Mouse (Mus musculus) spleen, adult 2 months (tissue): Measurements from ENCODE around the gene Aldh1b1. TPM values are rescaled to one million over a fixed set of nuclear protein-coding genes. Genes with fewer than 3 reads are reported as not detected.
A peak's percentile ranks its signal among the peaks of the same experiment; 100 is the strongest.

ENCODE experiments used
- DNase-seq, 2 experiments: peaks; one replicate each; pipeline versions ENCODE4 v3.0.0 to v3.0.0-alpha.2; 2012 to 2021; ENCODE audit warnings: low spot score in 2 of 2, low read depth in 1 of 2
- H3K27ac ChIP-seq: fragments of 200-500 bp; 2 replicates; pipeline ENCODE4 v1.5.1; 2012; ENCODE audit warnings: low read length, inconsistent platforms; ENCODE audit not compliant: insufficient read depth
- H3K27me3 ChIP-seq: fragments of 200-500 bp; 2 replicates; pipeline ENCODE4 v1.6.1; 2012; ENCODE audit warnings: mild to moderate bottlenecking, moderate library complexity, low read length, inconsistent platforms; ENCODE audit not compliant: control insufficient read depth, insufficient read depth
- H3K36me3 ChIP-seq: fragments of 200-500 bp; 2 replicates; pipeline ENCODE4 v1.6.1; 2012; ENCODE audit warnings: mild to moderate bottlenecking, low read length, inconsistent platforms; ENCODE audit not compliant: control insufficient read depth, insufficient read depth
- H3K4me1 ChIP-seq: fragments of 200-500 bp; 2 replicates; pipeline ENCODE4 v1.6.1; 2011; ENCODE audit warnings: inconsistent platforms; ENCODE audit not compliant: control insufficient read depth, insufficient read depth, insufficient read length
- H3K4me3 ChIP-seq: fragments of 200-500 bp; 2 replicates; pipeline ENCODE4 v1.5.1; 2011; ENCODE audit warnings: mild to moderate bottlenecking, inconsistent platforms; ENCODE audit not compliant: insufficient read depth, insufficient read length; ENCODE audit errors: extremely low read depth
- CTCF ChIP-seq: fragments of 200-500 bp; IDR thresholded peaks from 2 replicates; pipeline ENCODE4 v1.5.1; 2011; ENCODE audit warnings: mild to moderate bottlenecking, inconsistent platforms; ENCODE audit not compliant: insufficient read depth, insufficient read length, insufficient replicate concordance; ENCODE audit errors: extremely low read depth
- POLR2A ChIP-seq: fragments of 200-500 bp; IDR thresholded peaks from 2 replicates; pipeline ENCODE4 v1.6.1; 2011; ENCODE audit warnings: low read depth, low read length, inconsistent platforms
- WGBS: fragments of 180-500 bp; shearing (Covaris S2); methylation state at CpG from one replicate; pipeline ENCODE4 v1.1.7; 2018; 5-methylcytosine and 5-hydroxymethylcytosine counted together
- polyA plus RNA-seq: library from polyadenylated mRNA; depleted of rRNA; stranded (reverse); fragments of >200 nt; gene quantifications from 2 replicates; pipeline ENCODE4 v1.2.3, GENCODE M21; 2012

Aldh1b1 gene
- polyA plus RNA-seq, 1 experiment: 5.5 TPM

DNA sequence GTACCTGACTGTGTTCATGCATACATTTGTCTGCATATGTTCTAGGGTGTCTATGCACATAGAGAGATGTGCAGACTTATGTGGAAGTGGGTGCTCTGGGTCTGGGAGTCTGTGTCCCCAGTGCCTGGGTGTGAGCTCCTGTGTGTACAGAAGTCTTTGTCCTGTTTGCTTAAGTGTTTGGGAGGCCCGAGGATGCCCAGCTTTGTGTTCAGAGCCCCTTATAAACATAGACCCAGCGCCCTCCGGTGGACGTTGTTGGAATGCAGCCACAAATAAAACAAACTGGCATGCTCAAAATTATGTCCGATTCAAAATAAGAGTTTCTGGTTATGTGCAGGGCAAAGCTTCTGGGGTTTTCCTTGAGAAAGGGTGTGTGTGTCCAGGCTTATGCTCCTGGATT lies 27.2 kb upstream of the Aldh1b1 start:
- Histone ChIP-seq H3K4me1 (no peaks in the 10 kb centered on the region), H3K36me3 (no peaks in the 10 kb centered on the region), H3K27ac (no peak overlapping the region), H3K27me3 (no peaks in the 10 kb centered on the region), H3K4me3 (no peak overlapping the region)
- peak; percentile 2; the same call in 1 of the 2 replicates for TF ChIP-seq CTCF
- TF ChIP-seq POLR2A: no peak
- DNase-seq: no peak
- WGBS: 4% methylated on average over 5 of the region's 5 CpGs

GRCm38 (mm10) chr4:45783671-45784070 lies 15.2 kb upstream of the Aldh1b1 start:
- Histone ChIP-seq H3K4me3 (no peak overlapping the region), H3K27ac (no peak overlapping the region), H3K36me3 (no peaks in the 10 kb centered on the region), H3K27me3 (no peaks in the 10 kb centered on the region), H3K4me1 (peaks cover under 1% of the 10 kb centered on the region; the same call in 1 of the 2 replicates)
- 68% methylated on average over 1 of the region's 1 CpGs for WGBS
- TF ChIP-seq POLR2A (no peak), CTCF (no peak)
- no peak for DNase-seq

DNA sequence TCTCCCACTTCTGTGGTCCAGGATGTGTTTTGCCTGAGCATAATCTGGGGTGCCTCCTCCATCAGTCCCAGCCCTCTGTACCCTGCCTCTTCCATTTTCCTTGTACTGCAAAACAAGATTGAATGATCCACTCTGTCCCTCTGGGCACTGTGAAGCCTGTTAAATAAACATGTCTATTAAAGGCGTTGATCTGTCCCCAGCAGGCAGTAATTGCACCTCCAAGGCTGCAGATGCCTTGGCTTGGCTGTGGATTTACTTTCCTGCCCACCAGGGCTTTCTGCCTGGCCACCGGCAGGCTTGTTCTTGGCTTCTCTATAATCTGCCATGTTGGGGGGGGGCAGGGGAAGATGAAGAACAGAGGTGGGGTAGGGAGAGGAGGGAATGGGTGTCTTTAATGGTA lies 12.9 kb upstream of the Aldh1b1 start:
- no peak overlapping the region for H3K27ac ChIP-seq
- 84% methylated on average over 2 of the region's 2 CpGs for WGBS
- H3K36me3 ChIP-seq: no peaks in the 10 kb centered on the region
- no peaks in the 10 kb centered on the region for H3K27me3 ChIP-seq
- H3K4me1 ChIP-seq: peaks cover 13% of the 10 kb centered on the region; the same call in 1 of the 2 replicates
- TF ChIP-seq POLR2A: no peak
- TF ChIP-seq CTCF: no peak
- DNase-seq: no peak
- H3K4me3 ChIP-seq: no peak overlapping the region

GRCm38 (mm10) chr4:45786674-45787073 lies 12.1 kb upstream of the Aldh1b1 start:
- no peaks in the 10 kb centered on the region for H3K27me3 ChIP-seq
- no peaks in the 10 kb centered on the region for H3K36me3 ChIP-seq
- 63% methylated on average over 4 of the region's 4 CpGs for WGBS
- peaks cover 13% of the 10 kb centered on the region; the same call in 1 of the 2 replicates for H3K4me1 ChIP-seq
- H3K27ac ChIP-seq: no peak overlapping the region
- no peak overlapping the region for H3K4me3 ChIP-seq
- DNase-seq: no peak
- TF ChIP-seq CTCF (no peak), POLR2A (no peak)

- WGBS: 43% methylated on average over 13 of the region's 13 CpGs
- Histone ChIP-seq H3K27me3 (no peaks in the 10 kb centered on the region), H3K4me3 (no peak overlapping the region), H3K36me3 (no peaks in the 10 kb centered on the region), H3K4me1 (peaks cover 13% of the 10 kb centered on the region; the same call in 1 of the 2 replicates), H3K27ac (no peak overlapping the region)
- no peak for DNase-seq
- TF ChIP-seq CTCF (no peak), POLR2A (no peak)
These were observed 10.3 kb upstream of the Aldh1b1 start for GRCm38 (mm10) chr4:45788446-45789081.

DNA sequence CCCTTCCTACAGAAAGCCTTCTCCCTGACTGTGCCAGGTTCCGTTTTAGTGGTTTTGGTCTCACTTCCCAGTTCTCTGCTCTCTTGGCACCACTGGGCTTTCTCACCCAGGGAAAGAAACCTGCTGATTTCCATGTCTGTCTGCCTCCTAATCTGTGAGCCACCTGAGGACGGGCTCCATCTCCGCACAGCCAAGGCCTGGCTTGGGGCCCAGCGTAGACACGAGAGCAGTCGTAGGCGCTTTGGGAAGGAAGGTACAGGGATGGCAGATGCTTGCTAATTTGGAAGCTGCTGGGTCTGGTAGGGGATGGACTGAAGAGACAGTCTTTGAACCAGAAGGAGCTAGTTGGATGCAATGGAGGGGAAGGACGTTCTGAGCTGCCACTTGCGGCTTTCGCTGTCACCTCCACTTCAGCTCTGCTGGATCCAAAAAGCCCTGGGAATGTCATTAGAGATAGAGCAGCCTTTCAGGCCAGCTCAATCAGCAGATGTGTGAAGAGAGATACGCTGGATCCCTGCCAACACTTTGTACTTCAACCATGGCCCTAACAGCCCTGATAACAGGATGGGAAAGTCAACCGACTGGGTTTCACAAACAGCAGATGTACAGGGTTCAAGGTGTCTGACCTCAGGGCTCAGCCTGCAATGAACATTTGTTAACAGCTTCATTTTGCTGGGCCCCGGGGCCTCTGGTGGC lies 9.4 kb upstream of the Aldh1b1 start:
- Histone ChIP-seq H3K4me3 (no peak overlapping the region), H3K27me3 (no peaks in the 10 kb centered on the region), H3K27ac (no peak overlapping the region; the same call in 1 of the 2 replicates), H3K4me1 (peaks cover 13% of the 10 kb centered on the region; the same call in 1 of the 2 replicates), H3K36me3 (no peaks in the 10 kb centered on the region)
- TF ChIP-seq CTCF (no peak), POLR2A (no peak)
- 55% methylated on average over 13 of the region's 13 CpGs for WGBS
- no peak for DNase-seq

GRCm38 (mm10) chr4:45790018-45790417 lies 8.8 kb upstream of the Aldh1b1 start:
- WGBS: 55% methylated on average over 2 of the region's 2 CpGs
- no peaks in the 10 kb centered on the region for H3K27me3 ChIP-seq
- H3K4me3 ChIP-seq: no peak overlapping the region
- TF ChIP-seq CTCF: no peak
- no peak for TF ChIP-seq POLR2A
- peaks cover 13% of the 10 kb centered on the region; the same call in 1 of the 2 replicates for H3K4me1 ChIP-seq
- no peaks in the 10 kb centered on the region for H3K36me3 ChIP-seq
- no peak for DNase-seq
- H3K27ac ChIP-seq: no peak overlapping the region
